Mouse (Mus musculus): ENCODE measurements at regions not wholly inside any gene's neighbourhood (a gene's known extent, or its start where the extent isn't known, plus 50 kb on each side); places are given as distances from the start of the nearest gene placed in this dataset.

GRCm38 (mm10) chr6:93014534-93014933, 71.2 kb upstream of the Adamts9 start:
- Histone ChIP-seq H3K36me3 (no peaks in the 10 kb centered on the region), H3K27me3 (ENCODE audit: low read depth, poor library complexity, severe bottlenecking) (no peaks in the 10 kb centered on the region), H3K27ac (replicated peaks) (no peak overlapping the region), H3K4me1 (no peaks in the 10 kb centered on the region), H3K4me3 (no peak overlapping the region), H3K9me3 (replicated peaks) (no peaks in the 10 kb centered on the region)
- DNase-seq (ENCODE audit: low spot score), result no peak
- WGBS, result 92% methylated on average over 1 of the region's 1 CpGs

- Histone ChIP-seq H3K4me3 (no peak overlapping the region), H3K36me3 (no peaks in the 10 kb centered on the region), H3K27ac (replicated peaks) (no peak overlapping the region), H3K27me3 (ENCODE audit: low read depth, poor library complexity, severe bottlenecking) (no peaks in the 10 kb centered on the region), H3K4me1 (no peaks in the 10 kb centered on the region), H3K9me3 (replicated peaks) (no peaks in the 10 kb centered on the region)
- 93% methylated on average over 5 of the region's 5 CpGs for WGBS
- no peak for DNase-seq (ENCODE audit: low spot score)
These were observed 68.6 kb upstream of the Adamts9 start for GRCm38 (mm10) chr6:93011906-93012305.

GRCm38 (mm10) chr6:93004587-93005240, 61.4 kb upstream of the Adamts9 start:
- Histone ChIP-seq H3K36me3 (no peaks in the 10 kb centered on the region), H3K27me3 (ENCODE audit: low read depth, poor library complexity, severe bottlenecking) (no peaks in the 10 kb centered on the region), H3K9me3 (replicated peaks) (no peaks in the 10 kb centered on the region), H3K4me3 (no peak overlapping the region), H3K27ac (replicated peaks) (no peak overlapping the region), H3K4me1 (no peaks in the 10 kb centered on the region)
- WGBS, result 82% methylated on average over 3 of the region's 3 CpGs
- no peak for DNase-seq (ENCODE audit: low spot score)

DNA sequence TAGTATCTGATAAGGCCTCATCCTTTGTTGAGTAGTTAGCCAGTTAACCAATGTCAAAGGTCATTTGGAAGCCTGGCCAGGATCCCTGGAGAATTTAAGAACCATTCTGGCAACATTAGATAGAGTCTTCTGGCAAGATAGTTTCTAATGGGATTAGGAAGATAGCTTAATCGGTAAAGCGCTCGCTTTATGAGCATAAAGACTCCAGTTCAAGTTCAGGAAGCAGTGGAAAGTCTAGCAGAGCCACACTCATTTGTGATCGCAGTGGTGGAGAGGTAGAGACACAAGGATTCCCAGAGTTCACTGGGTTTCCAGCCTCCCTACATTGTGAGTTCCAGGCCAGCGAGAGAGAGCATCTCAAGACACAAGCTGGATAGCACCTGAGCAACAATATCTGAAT, 60.5 kb upstream of the Adamts9 start:
- no peaks in the 10 kb centered on the region for H3K27me3 ChIP-seq (ENCODE audit: low read depth, poor library complexity, severe bottlenecking)
- H3K9me3 ChIP-seq (replicated peaks), result no peaks in the 10 kb centered on the region
- H3K36me3 ChIP-seq, result no peaks in the 10 kb centered on the region
- H3K4me1 ChIP-seq, result no peaks in the 10 kb centered on the region
- H3K27ac ChIP-seq (replicated peaks), result no peak overlapping the region
- 88% methylated on average over 5 of the region's 5 CpGs for WGBS
- H3K4me3 ChIP-seq, result no peak overlapping the region
- DNase-seq (ENCODE audit: low spot score), result no peak

GRCm38 (mm10) chr6:92993647-92994046, 50.4 kb upstream of the Adamts9 start:
- Histone ChIP-seq H3K9me3 (replicated peaks) (no peaks in the 10 kb centered on the region), H3K27ac (replicated peaks) (no peak overlapping the region), H3K4me3 (no peak overlapping the region), H3K27me3 (ENCODE audit: low read depth, poor library complexity, severe bottlenecking) (no peaks in the 10 kb centered on the region), H3K36me3 (no peaks in the 10 kb centered on the region), H3K4me1 (no peaks in the 10 kb centered on the region)
- 87% methylated on average over 5 of the region's 5 CpGs for WGBS
- DNase-seq (ENCODE audit: low spot score), result no peak
